Mouse (Mus musculus) heart, adult 8-10 months (tissue): ENCODE measurements at regions not wholly inside any gene's neighbourhood (a gene's known extent, or its start where the extent isn't known, plus 50 kb on each side); places are given as distances from the start of the nearest gene placed in this dataset.
"Not testable (repeated sequence)": the region's sequence is repeated elsewhere in the genome, so short reads cannot be mapped to it uniquely, and the experiment has no call there.

Experiments
- DNase-seq: peaks from one replicate; pipeline ENCODE4 v3.0.0; 2022; ENCODE audit warnings: low spot score

GRCm38 (mm10) chr3:80079801-80080418, 195.6 kb downstream of the Fam198b start:
- DNase-seq, result peak; percentile 46

GRCm38 (mm10) chr3:80081210-80081609, 196.9 kb downstream of the Fam198b start:
- no peak for DNase-seq

GRCm38 (mm10) chr3:80082780-80083519, 198.6 kb downstream of the Fam198b start:
- no peak for DNase-seq

- no peak for DNase-seq
These were observed 199.8 kb downstream of the Fam198b start for GRCm38 (mm10) chr3:80084168-80084567.

GRCm38 (mm10) chr3:80099625-80100024, 215.3 kb downstream of the Fam198b start:
- peak; percentile 15 for DNase-seq

- DNase-seq, result no peak
These were observed 235.9 kb downstream of the Fam198b start for GRCm38 (mm10) chr3:80120177-80120736.

GRCm38 (mm10) chr3:80123666-80124065, 239.3 kb downstream of the Fam198b start:
- no peak for DNase-seq

- no peak for DNase-seq
These were observed 240.3 kb downstream of the Fam198b start for GRCm38 (mm10) chr3:80124621-80125020.

- DNase-seq, result no peak
These were observed 257.4 kb downstream of the Fam198b start for GRCm38 (mm10) chr3:80141697-80142096.

- DNase-seq, result no peak
These were observed 276.1 kb downstream of the Fam198b start for GRCm38 (mm10) chr3:80160473-80160872.

- DNase-seq, result no peak
These were observed 297.4 kb downstream of the Fam198b start for GRCm38 (mm10) chr3:80181749-80182148.

GRCm38 (mm10) chr3:80182161-80182560, 297.8 kb downstream of the Fam198b start:
- not testable (repeated sequence) for DNase-seq

GRCm38 (mm10) chr3:80187406-80187805, 303.1 kb downstream of the Fam198b start:
- DNase-seq, result no peak

GRCm38 (mm10) chr3:80200904-80201303, 316.6 kb downstream of the Fam198b start:
- no peak for DNase-seq

- peak; percentile 31 for DNase-seq
These were observed 320.5 kb downstream of the Fam198b start for GRCm38 (mm10) chr3:80204821-80205220.

GRCm38 (mm10) chr3:80205351-80205750, 321.0 kb downstream of the Fam198b start:
- DNase-seq, result no peak

- no peak for DNase-seq
These were observed 322.7 kb downstream of the Fam198b start for GRCm38 (mm10) chr3:80207022-80207421.

GRCm38 (mm10) chr3:80208028-80208427, 323.7 kb downstream of the Fam198b start:
- no peak for DNase-seq

- no peak for DNase-seq
These were observed 325.3 kb downstream of the Fam198b start for GRCm38 (mm10) chr3:80209596-80209995.

GRCm38 (mm10) chr3:80211323-80212109, 327.2 kb downstream of the Fam198b start:
- no peak for DNase-seq

GRCm38 (mm10) chr3:80248611-80249010, 364.3 kb downstream of the Fam198b start:
- DNase-seq, result no peak

GRCm38 (mm10) chr3:80249974-80250373, 365.6 kb downstream of the Fam198b start:
- DNase-seq, result no peak
